Mouse (Mus musculus) thymus, postnatal 36 days (tissue): ENCODE data around the gene Ski.

Experiments
- DNase-seq, 2 experiments: peaks; one replicate each; pipeline ENCODE4 v3.0.0; 2022; ENCODE audit warnings: mixed read lengths in 2 of 2

The Ski gene

GRCm38 (mm10) chr4:155213752-155214054 lies 8.7 kb downstream of the Ski start:
- DNase-seq: peak in 1 of 2 experiments; percentile 1

- DNase-seq: peak in 1 of 2 experiments; percentile 47
Measured at GRCm38 (mm10) chr4:155213052-155213751, 9.2 kb downstream of the Ski start.

GRCm38 (mm10) chr4:155209494-155209893 lies 12.9 kb downstream of the Ski start:
- no peak for DNase-seq

GRCm38 (mm10) chr4:155209079-155209478 lies 13.3 kb downstream of the Ski start:
- no peak for DNase-seq

- DNase-seq: no peak
Measured at GRCm38 (mm10) chr4:155208613-155209012, 13.8 kb downstream of the Ski start.

- no peak for DNase-seq
Measured at GRCm38 (mm10) chr4:155207841-155208240, 14.6 kb downstream of the Ski start.

- no peak for DNase-seq
Measured at GRCm38 (mm10) chr4:155206498-155206897, 15.9 kb downstream of the Ski start.

GRCm38 (mm10) chr4:155205919-155206318 lies 16.5 kb downstream of the Ski start:
- peak in 1 of 2 experiments; percentile 2 for DNase-seq

- no peak for DNase-seq
Measured at GRCm38 (mm10) chr4:155201764-155202163, 20.6 kb downstream of the Ski start.

- peak in 1 of 2 experiments; percentile 30 for DNase-seq
Measured at GRCm38 (mm10) chr4:155200861-155201390, 21.5 kb downstream of the Ski start.

- no peak for DNase-seq
Measured at GRCm38 (mm10) chr4:155197726-155198125, 24.7 kb downstream of the Ski start.

- no peak for DNase-seq
Measured at GRCm38 (mm10) chr4:155195204-155195603, 27.2 kb downstream of the Ski start.

- DNase-seq: no peak
Measured at GRCm38 (mm10) chr4:155190275-155190674, 32.1 kb downstream of the Ski start.

- no peak for DNase-seq
Measured at GRCm38 (mm10) chr4:155189711-155190139, 32.7 kb downstream of the Ski start.

GRCm38 (mm10) chr4:155188803-155189202 lies 33.6 kb downstream of the Ski start:
- DNase-seq: no peak

GRCm38 (mm10) chr4:155188341-155188740 lies 34.1 kb downstream of the Ski start:
- no peak for DNase-seq

GRCm38 (mm10) chr4:155187192-155187674 lies 35.2 kb downstream of the Ski start:
- DNase-seq: no peak

- no peak for DNase-seq
Measured at GRCm38 (mm10) chr4:155185845-155186244, 36.5 kb downstream of the Ski start.

GRCm38 (mm10) chr4:155184248-155185070 lies 37.9 kb downstream of the Ski start:
- no peak for DNase-seq

GRCm38 (mm10) chr4:155183201-155183600 lies 39.2 kb downstream of the Ski start:
- no peak for DNase-seq

GRCm38 (mm10) chr4:155178981-155179512 lies 43.3 kb downstream of the Ski start:
- DNase-seq: peak; percentile 34 to 46

- peak; percentile 70 to 79 for DNase-seq
Measured at GRCm38 (mm10) chr4:155178274-155178673, 44.1 kb downstream of the Ski start.

GRCm38 (mm10) chr4:155176210-155176609 lies 46.2 kb downstream of the Ski start:
- DNase-seq: no peak
